Mouse (Mus musculus) brain, embryonic 14.5 days (tissue): ENCODE data around the gene Zfp719. TPM values are rescaled to one million over a fixed set of nuclear protein-coding genes. Genes with fewer than 3 reads are reported as not detected.
A peak's percentile ranks its signal among the peaks of the same experiment; 100 is the strongest.

Experiments
- DNase-seq: peaks from one replicate; pipeline ENCODE4 v3.0.0-alpha.2; 2011; ENCODE audit warnings: low read depth
- CTCF ChIP-seq: fragments of 200-500 bp; IDR thresholded peaks from 2 replicates; pipeline ENCODE4 v1.5.1; 2012; ENCODE audit warnings: inconsistent platforms, mild to moderate bottlenecking, moderate library complexity, borderline replicate concordance; ENCODE audit not compliant: insufficient read depth, insufficient read length; ENCODE audit errors: extremely low read depth
- POLR2A ChIP-seq: fragments of 200-500 bp; IDR thresholded peaks from 2 replicates; pipeline ENCODE4 v1.6.1; 2012; ENCODE audit warnings: mild to moderate bottlenecking, inconsistent platforms, borderline replicate concordance; ENCODE audit not compliant: poor library complexity, insufficient read depth, insufficient read length, severe bottlenecking; ENCODE audit errors: extremely low read depth
- polyA plus RNA-seq: library from polyadenylated mRNA; depleted of rRNA; stranded (reverse); fragments of >200 nt; gene quantifications from 2 replicates; pipeline ENCODE4 v1.2.3, GENCODE M21; 2012

Gene Zfp719
- polyA plus RNA-seq, 1 experiment: 9.2 TPM

GRCm38 (mm10) chr7:43555351-43555750 lies 24.1 kb upstream of the Zfp719 start:
- no peak for DNase-seq
- TF ChIP-seq CTCF (no peak), POLR2A (no peak)

GRCm38 (mm10) chr7:43556901-43557300 lies 22.5 kb upstream of the Zfp719 start:
- TF ChIP-seq CTCF (no peak), POLR2A (no peak)
- DNase-seq: no peak

DNA sequence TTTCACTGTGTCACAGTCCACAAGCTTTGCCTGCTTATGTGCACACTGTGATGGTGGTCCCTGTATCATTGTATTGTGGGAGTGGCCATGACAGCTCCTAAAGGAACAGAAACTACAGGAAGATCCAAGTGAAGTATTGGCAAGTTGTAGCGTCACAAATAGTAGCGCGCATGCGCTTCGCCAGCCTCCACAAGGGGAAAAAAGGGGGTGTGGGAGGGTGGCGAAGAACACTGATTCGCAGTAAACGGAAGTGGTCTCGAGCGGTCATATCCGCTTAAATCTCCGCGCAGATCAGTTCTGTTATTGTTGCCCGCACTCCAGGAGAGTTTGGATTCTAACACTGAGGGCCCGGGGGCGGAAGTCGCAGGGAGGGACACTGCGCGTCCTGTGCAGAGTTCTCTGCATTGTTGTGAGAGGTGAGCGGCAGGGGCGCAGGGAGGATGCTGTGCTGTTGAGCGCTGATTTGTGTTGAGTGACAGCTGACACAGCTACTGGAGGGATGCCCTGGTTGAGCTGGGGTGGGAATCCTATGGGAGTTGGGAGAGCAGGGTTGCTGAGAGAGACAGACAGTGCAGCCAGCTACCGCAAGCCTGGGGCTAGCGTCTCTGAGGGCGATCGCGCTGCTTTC lies 17.3 kb upstream of the Zfp719 start, which contains the start of gene Zfp658:
Gene Zfp658, plus strand, starts transcription at position 251 of the 628 bp plus-strand sequence.
- peak; percentile 98 for DNase-seq
- no peak for TF ChIP-seq POLR2A
- TF ChIP-seq CTCF: 0 out of 2 replicates have a peak, but pooled peaks have one; percentile 3

DNA sequence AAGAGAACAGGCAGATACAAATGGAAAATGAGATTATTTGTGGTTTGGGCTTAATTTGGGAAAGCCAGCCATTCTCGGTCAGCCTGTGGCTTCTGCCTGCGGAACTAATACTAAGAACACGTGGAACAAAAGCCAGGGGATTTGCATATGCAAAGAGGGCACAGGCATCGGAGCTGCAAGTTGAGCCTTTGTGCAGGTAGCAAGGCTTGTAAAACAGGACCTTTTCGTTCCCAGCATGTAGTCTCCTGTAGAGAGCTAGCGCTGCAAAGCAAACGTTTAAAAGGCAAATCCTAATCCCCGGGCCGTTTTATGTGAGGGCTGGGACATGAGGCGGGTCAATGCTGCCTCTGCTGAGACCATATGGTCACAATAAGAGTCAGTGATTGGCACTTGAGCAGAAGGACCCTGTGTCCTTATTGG lies 16.7 kb upstream of the Zfp719 start:
- TF ChIP-seq POLR2A: no peak
- TF ChIP-seq CTCF: no peak

GRCm38 (mm10) chr7:43563300-43563699 lies 16.1 kb upstream of the Zfp719 start:
- TF ChIP-seq POLR2A (no peak), CTCF (no peak)
- DNase-seq: no peak

More for the DNA sequence above, 16.7 kb upstream of the Zfp719 start:
- DNase-seq: peak; percentile 72

GRCm38 (mm10) chr7:43571216-43571615 lies 8.2 kb upstream of the Zfp719 start:
- DNase-seq: no peak
- TF ChIP-seq POLR2A (no peak), CTCF (no peak)

DNA sequence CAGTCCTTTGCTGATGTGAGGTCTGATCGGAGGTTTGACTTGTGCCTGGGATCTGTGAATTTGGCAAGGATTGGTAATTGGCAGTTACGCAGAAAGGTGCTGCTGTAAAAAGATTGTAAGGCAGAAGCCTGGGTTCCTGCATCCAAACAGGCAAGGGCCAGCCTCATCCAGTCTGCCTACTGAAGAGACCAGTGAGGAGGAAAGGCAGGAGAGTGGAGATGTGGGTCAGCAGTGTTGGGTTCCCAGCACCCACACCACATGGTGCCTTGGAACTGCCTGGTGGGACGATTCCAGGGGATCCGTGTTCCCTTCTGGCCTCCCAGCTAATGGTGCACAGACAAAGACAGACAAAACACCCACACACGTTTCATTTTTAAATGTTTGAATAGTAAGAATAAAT lies 1.1 kb downstream of the Zfp719 start:
- no peak for TF ChIP-seq CTCF
- peak; percentile 4 for DNase-seq

DNA sequence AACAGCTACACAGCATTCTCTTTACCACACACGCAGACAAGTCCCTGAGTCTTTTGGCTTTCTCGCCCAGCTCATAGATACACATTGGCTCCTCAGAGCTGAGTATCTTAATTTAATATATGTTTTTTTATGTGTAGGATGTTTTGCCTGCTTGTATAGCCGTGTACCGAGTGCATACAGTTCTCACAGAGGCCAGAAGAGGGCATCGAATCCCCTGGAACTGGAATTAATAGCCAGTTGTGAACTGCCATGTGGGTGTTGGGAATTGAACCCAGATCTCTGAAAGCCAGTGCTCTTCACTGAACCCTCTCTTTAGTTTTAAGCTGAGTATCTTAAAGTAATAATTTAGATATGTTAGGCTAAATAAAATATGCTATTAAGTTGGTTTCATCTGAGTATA lies 5.4 kb downstream of the Zfp719 start:
- TF ChIP-seq CTCF: no peak
- no peak for TF ChIP-seq POLR2A
- no peak for DNase-seq

GRCm38 (mm10) chr7:43601884-43602283 lies 22.5 kb downstream of the Zfp719 start:
- TF ChIP-seq CTCF (no peak), POLR2A (no peak)
- DNase-seq: peak; percentile 37

DNA sequence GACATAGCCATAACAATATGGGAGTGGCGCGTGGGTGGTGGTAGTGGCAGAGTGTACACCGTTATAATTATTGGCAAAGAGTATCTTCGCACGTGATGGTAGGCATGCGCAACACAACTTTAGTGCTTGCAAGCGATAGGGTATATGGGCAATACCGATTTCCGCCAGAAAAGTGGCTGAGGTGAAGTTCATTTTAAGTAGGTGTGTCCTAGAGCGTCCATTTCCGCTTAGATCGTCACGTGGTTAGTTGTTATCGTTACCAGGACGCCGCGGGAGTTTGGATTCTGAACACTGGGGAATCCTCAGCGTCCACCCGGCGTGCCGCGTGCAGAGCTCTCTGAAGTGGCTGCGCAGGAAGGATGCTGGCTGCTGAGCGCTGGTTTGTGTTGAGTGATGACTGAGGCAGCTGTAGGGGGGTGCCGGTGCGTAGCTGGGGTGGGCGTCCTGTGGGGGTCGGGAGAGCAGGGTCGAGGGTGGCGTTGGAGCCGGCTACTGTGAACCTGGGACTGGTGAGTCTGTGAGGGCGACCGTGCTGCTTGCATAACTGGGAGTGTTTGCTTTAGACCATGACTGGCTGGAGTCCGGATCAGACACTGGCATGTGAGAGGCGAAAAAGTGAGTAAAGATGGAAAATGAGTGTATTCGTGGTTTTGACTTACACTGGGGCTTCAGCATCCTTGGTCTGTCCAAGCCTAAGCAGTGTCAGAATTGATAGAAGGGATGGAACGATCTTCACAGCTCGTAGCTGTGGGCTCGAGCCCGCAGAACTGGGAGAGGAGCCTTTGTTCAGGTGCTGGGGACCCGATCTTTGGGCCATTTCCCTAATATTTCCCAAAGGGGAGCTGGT lies 27.7 kb downstream of the Zfp719 start, which contains the start of gene Zfp819:
Gene Zfp819, plus strand, starts transcription at position 274 of the 847 bp plus-strand sequence.
- peak; percentile 88 for DNase-seq
- TF ChIP-seq POLR2A (no peak), CTCF (no peak)

DNA sequence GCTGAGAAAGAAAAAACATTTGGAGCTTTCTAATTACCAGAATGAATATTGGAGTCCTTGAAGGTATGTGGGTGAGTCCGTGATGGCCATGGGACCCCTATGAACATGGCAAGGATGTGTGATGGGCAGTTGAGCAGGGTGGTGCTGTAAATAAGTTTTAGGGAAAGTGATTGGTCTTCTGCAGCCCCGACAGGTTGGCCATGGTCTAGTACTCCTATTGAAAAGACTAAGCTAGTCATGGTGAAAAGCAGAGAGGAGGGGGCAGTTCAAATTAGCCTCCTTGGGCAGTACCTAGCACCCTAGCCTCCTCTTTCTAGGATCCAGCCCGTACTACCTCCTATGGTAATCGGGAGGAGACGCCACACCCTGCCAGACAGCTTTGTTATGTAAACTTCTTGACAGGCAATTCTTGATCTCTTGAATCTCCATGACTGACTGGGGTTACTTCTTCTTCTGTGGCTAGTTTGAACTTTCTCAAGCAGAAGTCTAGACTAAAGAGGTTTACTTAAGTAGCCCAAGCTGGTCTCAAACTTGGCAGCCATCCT lies 28.4 kb downstream of the Zfp719 start:
- DNase-seq: no peak
- no peak for TF ChIP-seq CTCF
- no peak for TF ChIP-seq POLR2A
